In the genomic region with DNA sequence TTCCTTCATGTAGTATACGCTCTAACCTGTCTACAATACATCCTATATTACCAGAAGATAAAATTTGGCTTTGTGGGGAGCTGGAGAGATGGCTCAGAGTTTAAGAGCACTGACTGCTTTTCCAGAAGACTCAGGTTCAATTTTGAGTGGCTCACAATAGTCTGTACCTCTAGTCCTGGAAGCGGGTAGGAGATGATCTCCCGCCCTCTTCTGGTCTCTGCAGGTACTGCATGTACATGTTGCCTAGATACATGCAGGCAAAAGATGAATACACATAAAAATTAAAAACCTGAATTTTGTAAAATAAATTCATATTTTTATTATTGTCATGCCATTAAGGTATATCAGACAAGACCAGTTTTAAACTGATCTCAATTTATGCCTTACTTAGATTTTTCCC, we compare ENCODE assay signal across 8 mouse cellular contexts. TPM values are rescaled to one million over a fixed set of nuclear protein-coding genes. Genes with fewer than 3 reads are reported as not detected.
A peak's percentile ranks its signal among the peaks of the same experiment; 100 is the strongest.
DNase-seq lines count a peak whose midpoint lies in the region; ATAC-seq lines count a peak whose summit lies in the region.

No protein-coding gene starts in this region.

- no peak overlapping the region for H3K4me2 ChIP-seq in forebrain, embryonic 15.5 days (replicated peaks)

- DNase-seq in ovary, postnatal 10 days (ENCODE audit: low spot score), result peak; percentile 29
- DNase-seq in ovary, adult 18-20 months (ENCODE audit: low spot score), result no peak
- peak; percentile 82 for DNase-seq in brain, adult 2 months (ENCODE audit: low read depth, low spot score)
- DNase-seq in kidney, postnatal 14 days, result peak; percentile 67
- peak; percentile 25 to 45 for DNase-seq in lung, adult 18-20 months
- DNase-seq in right cerebral cortex, adult 2 months (ENCODE audit: low spot score in 2 of 2), result peak; percentile 84 to 89

- WGBS in forebrain, embryonic 15.5 days, result 38% methylated on average over 3 of the region's 3 CpGs

- no peaks in the 10 kb centered on the region for H3K36me3 ChIP-seq in forebrain, embryonic 15.5 days

- H3K9me3 ChIP-seq in forebrain, embryonic 15.5 days, result no peaks in the 10 kb centered on the region

- ATAC-seq in forebrain, embryonic 15.5 days (replicated peaks), result peak; percentile 77; the same call in 1 of the 2 replicates
- no peak for ATAC-seq in activated CD4-positive, CD25-positive, alpha-beta regulatory T cell, adult 4 months

- H3K9ac ChIP-seq in forebrain, embryonic 15.5 days (replicated peaks), result no peak overlapping the region

- H3K27ac ChIP-seq in forebrain, embryonic 15.5 days (replicated peaks), result no peak overlapping the region

- no peak overlapping the region for H3K4me3 ChIP-seq in forebrain, embryonic 15.5 days

- H3K27me3 ChIP-seq in forebrain, embryonic 15.5 days, result no peaks in the 10 kb centered on the region

- no peaks in the 10 kb centered on the region for H3K4me1 ChIP-seq in forebrain, embryonic 15.5 days

RNA-seq across cellular contexts. Expression of a gene that starts 28.4 kb away (rescaled TPM):
- 10.3 and 10.8 TPM in 2 replicates for polyA plus RNA-seq in forebrain, embryonic 15.5 days (2015; fragmentation: Nextera tagmentation; extraction: Ambion mirVana)
- 10 to 100 TPM in 1 of 2 experiments, 1 to 10 TPM in 1; 9.7 to 10.0 TPM for polyA plus RNA-seq in activated CD4-positive, CD25-positive, alpha-beta regulatory T cell, adult 4 months (2017; shearing (Covaris generic))
